Mouse (Mus musculus): ENCODE results near the gene Pxdn. TPM values are rescaled to one million over a fixed set of nuclear protein-coding genes. Genes with fewer than 3 reads are reported as not detected.

Pxdn gene
- polyA plus RNA-seq, 1 experiment from 2014 or later, result 18.4 TPM

GRCm38 (mm10) chr12:29956969-29957368 is 19.6 kb downstream of the Pxdn start:
- no peak overlapping the region for H3K27ac ChIP-seq (ENCODE audit: low read depth, low read length)

GRCm38 (mm10) chr12:29958637-29959036 is 21.2 kb downstream of the Pxdn start:
- H3K9ac ChIP-seq (ENCODE audit: low read depth, low read length), result no peak overlapping the region
- no peak for TF ChIP-seq CTCF (IDR thresholded peaks at IDR 0.05; ENCODE audit: low read depth)
- H3K4me1 ChIP-seq (replicated peaks; ENCODE audit: control insufficient read depth, insufficient read depth, low read length), result no peaks in the 10 kb centered on the region
- H3K9me3 ChIP-seq (ENCODE audit: control insufficient read depth), result no peaks in the 10 kb centered on the region
- no peaks in the 10 kb centered on the region for H3K36me3 ChIP-seq (ENCODE audit: control insufficient read depth, insufficient read depth)
- H3K4me3 ChIP-seq (ENCODE audit: low read depth, low read length), result no peak overlapping the region
- no peaks in the 10 kb centered on the region for H3K27me3 ChIP-seq (replicated peaks; ENCODE audit: control insufficient read depth, insufficient read depth, low read length)
- no peak overlapping the region for H3K27ac ChIP-seq (ENCODE audit: low read depth, low read length)
- ATAC-seq, result no peak
- 51% methylated on average over 5 of the region's 5 CpGs for WGBS
- H3K4me2 ChIP-seq (replicated peaks; ENCODE audit: low read depth), result no peak overlapping the region

More at GRCm38 (mm10) chr12:29956969-29957368, 19.6 kb downstream of the Pxdn start:
- Histone ChIP-seq H3K4me3 (ENCODE audit: low read depth, low read length) (no peak overlapping the region), H3K9me3 (ENCODE audit: control insufficient read depth) (no peaks in the 10 kb centered on the region), H3K36me3 (ENCODE audit: control insufficient read depth, insufficient read depth) (no peaks in the 10 kb centered on the region), H3K27me3 (replicated peaks; ENCODE audit: control insufficient read depth, insufficient read depth, low read length) (no peaks in the 10 kb centered on the region), H3K4me1 (replicated peaks; ENCODE audit: control insufficient read depth, insufficient read depth, low read length) (no peaks in the 10 kb centered on the region), H3K4me2 (replicated peaks; ENCODE audit: low read depth) (no peak overlapping the region), H3K9ac (ENCODE audit: low read depth, low read length) (no peak overlapping the region)
- WGBS, result 81% methylated on average over 12 of the region's 12 CpGs
- ATAC-seq, result no peak
- no peak for TF ChIP-seq CTCF (IDR thresholded peaks at IDR 0.05; ENCODE audit: low read depth)

- no peak overlapping the region for H3K4me3 ChIP-seq (ENCODE audit: low read depth, low read length)
- no peaks in the 10 kb centered on the region for H3K27me3 ChIP-seq (replicated peaks; ENCODE audit: control insufficient read depth, insufficient read depth, low read length)
- H3K9ac ChIP-seq (ENCODE audit: low read depth, low read length), result no peak overlapping the region
- no peak overlapping the region for H3K27ac ChIP-seq (ENCODE audit: low read depth, low read length)
- no peak overlapping the region for H3K4me2 ChIP-seq (replicated peaks; ENCODE audit: low read depth)
- ATAC-seq, result no peak
- 58% methylated on average over 1 of the region's 1 CpGs for WGBS
- H3K9me3 ChIP-seq (ENCODE audit: control insufficient read depth), result no peaks in the 10 kb centered on the region
- no peaks in the 10 kb centered on the region for H3K4me1 ChIP-seq (replicated peaks; ENCODE audit: control insufficient read depth, insufficient read depth, low read length)
- no peak for TF ChIP-seq CTCF (IDR thresholded peaks at IDR 0.05; ENCODE audit: low read depth)
- no peaks in the 10 kb centered on the region for H3K36me3 ChIP-seq (ENCODE audit: control insufficient read depth, insufficient read depth)
Observed at GRCm38 (mm10) chr12:29961041-29961440, 23.6 kb downstream of the Pxdn start.

GRCm38 (mm10) chr12:29965016-29965415 is 27.6 kb downstream of the Pxdn start:
- H3K4me3 ChIP-seq (ENCODE audit: low read depth, low read length), result no peak overlapping the region
- no peak for TF ChIP-seq CTCF (IDR thresholded peaks at IDR 0.05; ENCODE audit: low read depth)
- no peak for ATAC-seq
- no peaks in the 10 kb centered on the region for H3K4me1 ChIP-seq (replicated peaks; ENCODE audit: control insufficient read depth, insufficient read depth, low read length)
- H3K4me2 ChIP-seq (replicated peaks; ENCODE audit: low read depth), result no peak overlapping the region
- H3K27ac ChIP-seq (ENCODE audit: low read depth, low read length), result no peak overlapping the region
- H3K36me3 ChIP-seq (ENCODE audit: control insufficient read depth, insufficient read depth), result no peaks in the 10 kb centered on the region
- WGBS, result 77% methylated on average over 6 of the region's 6 CpGs
- H3K27me3 ChIP-seq (replicated peaks; ENCODE audit: control insufficient read depth, insufficient read depth, low read length), result no peaks in the 10 kb centered on the region
- no peak overlapping the region for H3K9ac ChIP-seq (ENCODE audit: low read depth, low read length)
- no peaks in the 10 kb centered on the region for H3K9me3 ChIP-seq (ENCODE audit: control insufficient read depth)

DNA sequence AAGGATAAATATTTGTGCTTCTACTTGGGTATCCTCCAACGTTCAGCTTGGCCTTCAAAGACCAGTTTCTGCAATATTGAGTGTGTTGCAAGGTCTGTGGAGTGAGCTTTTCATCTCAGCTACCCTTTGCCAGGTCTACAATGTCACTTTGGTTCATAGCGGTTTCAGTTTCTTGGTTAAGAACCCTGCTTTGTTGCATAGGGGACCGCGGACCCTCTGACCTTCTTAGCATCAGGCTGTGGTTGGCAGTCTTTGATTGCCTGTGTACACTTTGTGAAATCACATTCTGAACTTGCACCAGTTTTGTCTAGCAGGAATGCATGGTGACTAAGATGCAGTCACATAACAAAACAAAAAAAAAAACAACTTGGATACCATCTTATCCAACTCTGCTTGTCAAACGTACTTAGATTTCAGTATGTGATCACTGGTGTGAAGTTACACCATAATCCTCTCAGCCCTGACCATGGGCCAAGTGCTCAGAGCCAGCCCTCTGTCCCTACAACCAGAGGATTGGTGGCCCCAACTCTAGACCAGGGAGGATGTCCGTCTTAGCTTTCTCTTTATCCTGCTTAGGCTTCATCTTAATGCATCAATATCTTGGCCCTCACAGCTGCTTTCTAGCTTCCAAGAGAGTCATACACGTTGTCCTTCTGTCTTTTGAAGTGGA is 34.5 kb downstream of the Pxdn start:
- no peak overlapping the region for H3K4me2 ChIP-seq (replicated peaks; ENCODE audit: low read depth)
- no peak overlapping the region for H3K27ac ChIP-seq (ENCODE audit: low read depth, low read length)
- no peak overlapping the region for H3K4me3 ChIP-seq (ENCODE audit: low read depth, low read length)
- H3K4me1 ChIP-seq (replicated peaks; ENCODE audit: control insufficient read depth, insufficient read depth, low read length), result no peaks in the 10 kb centered on the region
- H3K9ac ChIP-seq (ENCODE audit: low read depth, low read length), result no peak overlapping the region
- no peaks in the 10 kb centered on the region for H3K27me3 ChIP-seq (replicated peaks; ENCODE audit: control insufficient read depth, insufficient read depth, low read length)
- H3K36me3 ChIP-seq (ENCODE audit: control insufficient read depth, insufficient read depth), result no peaks in the 10 kb centered on the region
- 78% methylated on average over 7 of the region's 7 CpGs for WGBS
- H3K9me3 ChIP-seq (ENCODE audit: control insufficient read depth), result no peaks in the 10 kb centered on the region
- ATAC-seq, result no peak
- TF ChIP-seq CTCF (IDR thresholded peaks at IDR 0.05; ENCODE audit: low read depth), result no peak

- H3K9me3 ChIP-seq (ENCODE audit: control insufficient read depth), result no peaks in the 10 kb centered on the region
- no peaks in the 10 kb centered on the region for H3K4me1 ChIP-seq (replicated peaks; ENCODE audit: control insufficient read depth, insufficient read depth, low read length)
- no peak overlapping the region for H3K4me3 ChIP-seq (ENCODE audit: low read depth, low read length)
- H3K4me2 ChIP-seq (replicated peaks; ENCODE audit: low read depth), result no peak overlapping the region
- no peaks in the 10 kb centered on the region for H3K27me3 ChIP-seq (replicated peaks; ENCODE audit: control insufficient read depth, insufficient read depth, low read length)
- H3K27ac ChIP-seq (ENCODE audit: low read depth, low read length), result no peak overlapping the region
- no peaks in the 10 kb centered on the region for H3K36me3 ChIP-seq (ENCODE audit: control insufficient read depth, insufficient read depth)
- 64% methylated on average over 6 of the region's 6 CpGs for WGBS
- TF ChIP-seq CTCF (IDR thresholded peaks at IDR 0.05; ENCODE audit: low read depth), result no peak
- H3K9ac ChIP-seq (ENCODE audit: low read depth, low read length), result no peak overlapping the region
- ATAC-seq, result no peak
Observed at GRCm38 (mm10) chr12:29972533-29972932, 35.1 kb downstream of the Pxdn start.

All from intestine, postnatal 0 days (tissue).